26 mouse cellular contexts compared by ENCODE assay signal in genomic region chr9:70652221-70652620, GRCm38 (mm10). TPM values are rescaled to one million over a fixed set of nuclear protein-coding genes. Genes with fewer than 3 reads are reported as not detected.
DNase-seq lines count a peak whose midpoint lies in the region; ATAC-seq lines count a peak whose summit lies in the region.
"Had no signal": no experiment of that assay in that cellular context is flagged by ENCODE, and none has a peak within 500 bp of the region (broad histone marks: within the 10 kb centered on the region; RNA-seq: fewer than 3 reads in every experiment).

No protein-coding gene starts in this region.

- H3K27ac ChIP-seq in liver, embryonic 13.5 days: no peak overlapping the region
- H3K27ac ChIP-seq: embryonic facial prominence, embryonic 10.5 days; gastrocnemius, adult 2 months; hindbrain, embryonic 15.5 days; layer of hippocampus, adult 2 months; limb, embryonic 12.5 days; neural tube, embryonic 12.5 days had no signal

- 0 out of 2 replicates have a peak overlapping the region, but pooled peaks have one; percentile 78 for H3K4me3 ChIP-seq in liver, embryonic 13.5 days (replicated peaks)
- H3K4me3 ChIP-seq: embryonic facial prominence, embryonic 10.5 days; gastrocnemius, adult 2 months; hindbrain, embryonic 15.5 days; layer of hippocampus, adult 2 months; limb, embryonic 12.5 days; neural tube, embryonic 12.5 days had no signal

- H3K9ac ChIP-seq in liver, embryonic 13.5 days: no peak overlapping the region; the same call in 1 of the 2 replicates
- H3K9ac ChIP-seq: forebrain, postnatal 0 days; hindbrain, embryonic 15.5 days; limb, embryonic 12.5 days; neural tube, embryonic 12.5 days had no signal

- H3K4me2 ChIP-seq in liver, embryonic 13.5 days: peak overlapping the region; percentile 70
- H3K4me2 ChIP-seq: limb, embryonic 12.5 days had no signal

- H3K4me1 ChIP-seq in liver, embryonic 13.5 days (replicated peaks): peaks cover 47% of the 10 kb centered on the region

- H3K27me3 ChIP-seq in liver, embryonic 13.5 days: no peaks in the 10 kb centered on the region
- H3K27me3 ChIP-seq: hindbrain, embryonic 15.5 days; neural tube, embryonic 12.5 days had no signal

- DNase-seq in frontal cortex, postnatal 10 days (ENCODE audit: low spot score in 2 of 2): no peak
- no peak for DNase-seq in liver, embryonic 13.5 days
- DNase-seq in liver: no peak
- peak; percentile 5 for DNase-seq in right cerebral cortex, adult 18-20 months
- no peak for DNase-seq in right cerebral cortex, postnatal 36 days (ENCODE audit: low spot score in 2 of 2)
- peak; percentile 40 for DNase-seq in telencephalon, adult 2 months (ENCODE audit: low read depth, low spot score)
- no peak for DNase-seq in gastrocnemius, adult 18-20 months (ENCODE audit: low spot score)
- DNase-seq: adrenal gland, postnatal 14 days; cerebellum, adult 9-10 months; forebrain, postnatal 0 days; gastrocnemius, adult 2 months; kidney, postnatal 25 days; lung, adult 2 months; lung, postnatal 14 days; thymus, adult 2 months; thymus, postnatal 4 days had no signal

- 77% methylated on average over 2 of the region's 2 CpGs for WGBS in liver, embryonic 13.5 days (ENCODE audit: insufficient replicate concordance)

- H3K36me3 ChIP-seq in liver, embryonic 13.5 days: peaks cover 27% of the 10 kb centered on the region
- H3K36me3 ChIP-seq: embryonic facial prominence, embryonic 10.5 days; hindbrain, embryonic 15.5 days; limb, embryonic 12.5 days; neural tube, embryonic 12.5 days had no signal

- peak; percentile 14; the same call in 1 of the 2 replicates for ATAC-seq in frontal cortex, adult (ENCODE audit: low TSS enrichment)
- no peak for ATAC-seq in liver, embryonic 13.5 days (ENCODE audit: low read depth)
- ATAC-seq: CD4-positive, CD25-positive, alpha-beta regulatory T cell, adult 4 months; forebrain, postnatal 0 days; intestine, postnatal 0 days had no signal

- no peaks in the 10 kb centered on the region for H3K9me3 ChIP-seq in liver, embryonic 13.5 days (replicated peaks)
- H3K9me3 ChIP-seq: embryonic facial prominence, embryonic 10.5 days; hindbrain, embryonic 15.5 days; limb, embryonic 12.5 days; neural tube, embryonic 12.5 days had no signal

RNA-seq across cellular contexts. Expression of gene Gm10642, which starts 3.8 kb away (rescaled TPM):
- polyA plus RNA-seq in liver, embryonic 13.5 days (2015; fragmentation: Nextera tagmentation; extraction: Ambion mirVana): 0.71 and 1.0 TPM in 2 replicates
- total RNA-seq in gastrocnemius, adult 18-20 months (2021): not detected
- total RNA-seq: common myeloid progenitor, adult 5-6 weeks had no signal
- polyA plus RNA-seq: kidney, embryonic 14.5 days had no signal

RNA-seq across cellular contexts. Expression of gene Mindy2, which starts 4.8 kb away (rescaled TPM):
- polyA plus RNA-seq in liver, embryonic 13.5 days (2015; fragmentation: Nextera tagmentation; extraction: Ambion mirVana): 12.7 and 15.4 TPM in 2 replicates
- total RNA-seq in gastrocnemius, adult 18-20 months (2021): 10 to 100 TPM; 12.5 to 13.9 TPM

RNA-seq across cellular contexts. Expression of gene Adam10, which starts 26.6 kb away (rescaled TPM):
- polyA plus RNA-seq in liver, embryonic 13.5 days (2015; fragmentation: Nextera tagmentation; extraction: Ambion mirVana): 73.6 and 91.4 TPM in 2 replicates
- total RNA-seq in gastrocnemius, adult 18-20 months (2021): 10 to 100 TPM; 13.9 to 15.7 TPM

Comparison
In these comparisons a context has a peak if more than half of its experiments do, and no peak if none do; other contexts are left out.
1. DNase-seq: peak in right cerebral cortex, adult 18-20 months (single experiment) and telencephalon, adult 2 months (single experiment); none in frontal cortex, postnatal 10 days (0 of 2), liver, embryonic 13.5 days (single experiment), liver (single experiment), right cerebral cortex, postnatal 36 days (0 of 2) and gastrocnemius, adult 18-20 months (single experiment).